Mouse (Mus musculus) megakaryocyte, embryonic 14.5 days (primary cell): ENCODE data around the gene Grem1. TPM values are rescaled to one million over a fixed set of nuclear protein-coding genes. Genes with fewer than 3 reads are reported as not detected.

ENCODE experiments used
- H3K27me3 ChIP-seq: replicated peaks from 2 replicates; pipeline ENCODE3; 2012; ENCODE audit warnings: inconsistent platforms
- H3K36me3 ChIP-seq: replicated peaks from 2 replicates; pipeline ENCODE3; 2012; ENCODE audit warnings: low read length, inconsistent platforms, mixed read lengths
- H3K4me1 ChIP-seq: 2 replicates; pipeline ENCODE4 v1.6.1; 2012; ENCODE audit warnings: inconsistent platforms
- H3K4me3 ChIP-seq: replicated peaks from 2 replicates; pipeline ENCODE3; 2012; ENCODE audit warnings: moderate library complexity, mild to moderate bottlenecking, inconsistent platforms
- H3K9me3 ChIP-seq: 2 replicates; pipeline ENCODE4 v1.6.1; 2012; ENCODE audit warnings: inconsistent platforms
- FLI1 ChIP-seq: IDR thresholded peaks from 2 replicates; pipeline ENCODE4 v1.6.1; 2012; ENCODE audit warnings: low read length, inconsistent platforms, mixed read lengths
- GATA1 ChIP-seq: IDR thresholded peaks from 3 replicates; pipeline ENCODE4 v1.6.1; 2012; ENCODE audit warnings: mixed read lengths, low read length, inconsistent platforms, borderline replicate concordance
- polyA plus RNA-seq: library from polyadenylated mRNA; stranded (reverse); fragments of >175 nt; gene quantifications from 2 replicates; pipeline ENCODE4 v1.2.3, GENCODE M21; 2012; ENCODE audit warnings: low replicate concordance; ENCODE audit not compliant: insufficient read depth

The Grem1 gene
- 0.12 TPM in 1 of 2 replicates, not detected in the other for polyA plus RNA-seq

- no peaks in the 10 kb centered on the region for H3K36me3 ChIP-seq
- H3K4me1 ChIP-seq, result peaks cover 6% of the 10 kb centered on the region; the same call in 1 of the 2 replicates
- peaks cover 41% of the 10 kb centered on the region for H3K27me3 ChIP-seq
- H3K4me3 ChIP-seq, result no peak within 1 kb of the TSS
- TF ChIP-seq GATA1 (no peak), FLI1 (no peak)
- peaks cover 3% of the 10 kb centered on the region; the same call in 1 of the 2 replicates for H3K9me3 ChIP-seq
Observed at GRCm38 (mm10) chr2:113758311-113759161, at the start of gene Grem1. TSS of gene Grem1 (minus strand) at chr2:113758646.

GRCm38 (mm10) chr2:113807640-113808039 is 49.2 kb upstream of the Grem1 start:
- H3K9me3 ChIP-seq, result no peaks in the 10 kb centered on the region
- no peak overlapping the region for H3K4me3 ChIP-seq
- TF ChIP-seq FLI1, result no peak
- TF ChIP-seq GATA1, result no peak
- no peaks in the 10 kb centered on the region for H3K36me3 ChIP-seq
- no peaks in the 10 kb centered on the region for H3K27me3 ChIP-seq
- peaks cover 3% of the 10 kb centered on the region; the same call in 1 of the 2 replicates for H3K4me1 ChIP-seq

GRCm38 (mm10) chr2:113806851-113807577 is 48.6 kb upstream of the Grem1 start:
- Histone ChIP-seq H3K27me3 (no peaks in the 10 kb centered on the region), H3K9me3 (no peaks in the 10 kb centered on the region), H3K4me1 (peaks cover 3% of the 10 kb centered on the region; the same call in 1 of the 2 replicates), H3K36me3 (no peaks in the 10 kb centered on the region), H3K4me3 (no peak overlapping the region)
- no peak for TF ChIP-seq FLI1
- TF ChIP-seq GATA1, result no peak

- Histone ChIP-seq H3K9me3 (no peaks in the 10 kb centered on the region), H3K36me3 (no peaks in the 10 kb centered on the region), H3K27me3 (no peaks in the 10 kb centered on the region), H3K4me3 (no peak overlapping the region), H3K4me1 (peaks cover 3% of the 10 kb centered on the region; the same call in 1 of the 2 replicates)
- TF ChIP-seq FLI1 (no peak), GATA1 (no peak)
Observed at GRCm38 (mm10) chr2:113805765-113806164, 47.3 kb upstream of the Grem1 start.

GRCm38 (mm10) chr2:113803753-113804152 is 45.3 kb upstream of the Grem1 start:
- no peak for TF ChIP-seq GATA1
- TF ChIP-seq FLI1, result no peak
- Histone ChIP-seq H3K4me1 (peaks cover 2% of the 10 kb centered on the region; the same call in 1 of the 2 replicates), H3K36me3 (no peaks in the 10 kb centered on the region), H3K4me3 (no peak overlapping the region), H3K27me3 (no peaks in the 10 kb centered on the region), H3K9me3 (no peaks in the 10 kb centered on the region)

DNA sequence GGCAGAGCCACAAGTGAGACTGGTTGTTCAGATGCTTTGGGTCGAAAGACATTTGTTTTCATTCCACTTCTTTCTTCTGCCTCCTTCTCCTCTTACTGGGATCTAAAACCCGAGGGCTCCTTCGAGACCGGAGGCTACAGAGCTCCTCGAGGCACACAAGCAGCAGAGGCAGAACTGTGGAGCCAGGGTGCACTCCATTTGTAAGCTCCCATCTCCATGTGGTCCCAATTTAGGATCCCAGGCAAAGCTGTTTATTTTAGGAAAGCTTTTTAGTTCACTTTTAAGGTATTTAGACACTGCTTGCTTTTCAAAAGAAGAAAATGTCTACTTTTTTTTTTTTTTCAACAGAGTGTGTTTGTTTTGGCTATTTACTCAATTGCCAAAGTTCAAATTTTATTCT is 42.4 kb upstream of the Grem1 start:
- Histone ChIP-seq H3K4me3 (no peak overlapping the region), H3K36me3 (no peaks in the 10 kb centered on the region), H3K27me3 (no peaks in the 10 kb centered on the region), H3K9me3 (no peaks in the 10 kb centered on the region), H3K4me1 (no peaks in the 10 kb centered on the region)
- TF ChIP-seq FLI1 (no peak), GATA1 (no peak)

- no peak overlapping the region for H3K4me3 ChIP-seq
- H3K36me3 ChIP-seq, result no peaks in the 10 kb centered on the region
- H3K4me1 ChIP-seq, result no peaks in the 10 kb centered on the region
- no peak for TF ChIP-seq FLI1
- no peak for TF ChIP-seq GATA1
- no peaks in the 10 kb centered on the region for H3K27me3 ChIP-seq
- H3K9me3 ChIP-seq, result no peaks in the 10 kb centered on the region
Observed at GRCm38 (mm10) chr2:113798605-113799004, 40.2 kb upstream of the Grem1 start.

DNA sequence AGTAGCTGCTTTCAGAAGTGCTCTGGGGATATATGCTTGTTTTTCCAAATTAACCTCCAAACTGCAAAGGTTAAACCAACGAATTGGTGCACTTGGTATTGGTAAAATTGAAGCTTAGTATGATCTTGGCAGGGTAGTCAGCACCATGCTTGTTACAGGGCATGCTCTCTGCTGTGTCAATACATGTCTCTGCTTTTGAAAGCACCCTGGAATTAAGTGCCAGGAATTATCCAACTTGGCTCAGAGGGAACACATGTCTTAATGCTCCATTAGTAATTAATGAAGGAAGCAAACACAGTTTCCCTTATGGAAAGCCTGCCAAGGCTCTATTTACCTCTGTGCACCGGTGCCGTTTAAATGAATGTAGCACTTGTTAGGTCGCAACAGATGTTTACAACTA is 36.7 kb upstream of the Grem1 start:
- Histone ChIP-seq H3K4me3 (no peak overlapping the region), H3K36me3 (no peaks in the 10 kb centered on the region), H3K9me3 (no peaks in the 10 kb centered on the region), H3K27me3 (no peaks in the 10 kb centered on the region), H3K4me1 (peaks cover 5% of the 10 kb centered on the region; the same call in 1 of the 2 replicates)
- TF ChIP-seq FLI1 (no peak), GATA1 (no peak)

GRCm38 (mm10) chr2:113793521-113793920 is 35.1 kb upstream of the Grem1 start:
- Histone ChIP-seq H3K27me3 (no peaks in the 10 kb centered on the region), H3K4me1 (peaks cover 5% of the 10 kb centered on the region; the same call in 1 of the 2 replicates), H3K4me3 (no peak overlapping the region), H3K9me3 (no peaks in the 10 kb centered on the region), H3K36me3 (no peaks in the 10 kb centered on the region)
- TF ChIP-seq FLI1 (no peak), GATA1 (no peak)

GRCm38 (mm10) chr2:113788821-113789387 is 30.5 kb upstream of the Grem1 start:
- Histone ChIP-seq H3K4me1 (peaks cover 5% of the 10 kb centered on the region; the same call in 1 of the 2 replicates), H3K4me3 (no peak overlapping the region), H3K36me3 (no peaks in the 10 kb centered on the region), H3K27me3 (peaks cover 2% of the 10 kb centered on the region), H3K9me3 (no peaks in the 10 kb centered on the region)
- TF ChIP-seq GATA1 (no peak), FLI1 (no peak)
